Mouse (Mus musculus) left cerebral cortex, postnatal 36 days (tissue): ENCODE measurements around the gene E030025P04Rik. TPM values are rescaled to one million over a fixed set of nuclear protein-coding genes. Genes with fewer than 3 reads are reported as not detected.

Experiments
- DNase-seq, 2 experiments: peaks; one replicate each; pipeline ENCODE4 v3.0.0; 2021 to 2022; ENCODE audit warnings: low spot score in 2 of 2, mixed read lengths in 1 of 2
- intact Hi-C: fragments of 180-260 bp; cut with DNase I; formaldehyde crosslinking; loops from one replicate; pipeline ENCODE4 v1.15.1; 2025
- total RNA-seq, 2 experiments: library from RNA; stranded (reverse); gene quantifications; 2 replicates each; pipeline ENCODE4 v1.2.3; 2021

Gene E030025P04Rik
- total RNA-seq, 2 experiments from 2014 or later: not detected

- DNase-seq: no peak
- intact Hi-C loops: no loop called here
Observed at GRCm38 (mm10) chr11:109106751-109107150, 37.4 kb downstream of the E030025P04Rik start.

GRCm38 (mm10) chr11:109106181-109106580 lies 38.0 kb downstream of the E030025P04Rik start:
- intact Hi-C loops: no loop called here
- no peak for DNase-seq

- DNase-seq: no peak
- intact Hi-C loops: no loop called here
Observed at GRCm38 (mm10) chr11:109103386-109103785, 40.8 kb downstream of the E030025P04Rik start.

- intact Hi-C loops: no loop called here
- DNase-seq: no peak
Observed at GRCm38 (mm10) chr11:109102646-109103045, 41.5 kb downstream of the E030025P04Rik start.

GRCm38 (mm10) chr11:109100266-109100665 lies 43.9 kb downstream of the E030025P04Rik start:
- intact Hi-C loops: no loop called here
- DNase-seq: no peak

GRCm38 (mm10) chr11:109091821-109092220 lies 52.3 kb downstream of the E030025P04Rik start:
- intact Hi-C loops: no loop called here
- no peak for DNase-seq

Other genes with a start within 250 kb of the E030025P04Rik start
- 10 to 100 TPM; 33.3 to 34.9 TPM for gene Axin2, start 224.0 kb downstream of the E030025P04Rik start, total RNA-seq
- gene Rgs9, start 153.8 kb upstream of the E030025P04Rik start, total RNA-seq: 10 to 100 TPM; 30.8 to 65.3 TPM
- 10 to 100 TPM; 47.6 to 48.0 TPM for gene Gna13, start 218.5 kb upstream of the E030025P04Rik start, total RNA-seq